Mouse (Mus musculus) right cerebral cortex, postnatal 4 days (tissue): ENCODE measurements around the gene Bicc1.

Experiments
- DNase-seq: peaks from one replicate; pipeline ENCODE4 v3.0.0-alpha.2; 2022

Gene Bicc1

GRCm38 (mm10) chr10:71158940-71159675 is 392 bp downstream of the Bicc1 start:
- peak; percentile 30 for DNase-seq

- DNase-seq: no peak
Measured at GRCm38 (mm10) chr10:71156569-71156968, 2.9 kb downstream of the Bicc1 start.

GRCm38 (mm10) chr10:71153610-71154009 is 5.9 kb downstream of the Bicc1 start:
- DNase-seq: no peak

GRCm38 (mm10) chr10:71153138-71153537 is 6.4 kb downstream of the Bicc1 start:
- DNase-seq: no peak

GRCm38 (mm10) chr10:71150486-71150885 is 9.0 kb downstream of the Bicc1 start:
- no peak for DNase-seq

GRCm38 (mm10) chr10:71148951-71149603 is 10.4 kb downstream of the Bicc1 start:
- DNase-seq: no peak

GRCm38 (mm10) chr10:71148226-71148625 is 11.3 kb downstream of the Bicc1 start:
- no peak for DNase-seq

GRCm38 (mm10) chr10:71146681-71147615 is 12.6 kb downstream of the Bicc1 start:
- DNase-seq: no peak

GRCm38 (mm10) chr10:71145801-71146200 is 13.7 kb downstream of the Bicc1 start:
- no peak for DNase-seq

- no peak for DNase-seq
Measured at GRCm38 (mm10) chr10:71144191-71144590, 15.3 kb downstream of the Bicc1 start.

GRCm38 (mm10) chr10:71142568-71142967 is 16.9 kb downstream of the Bicc1 start:
- DNase-seq: no peak

GRCm38 (mm10) chr10:71140281-71140845 is 19.1 kb downstream of the Bicc1 start:
- no peak for DNase-seq

GRCm38 (mm10) chr10:71138852-71139197 is 20.7 kb downstream of the Bicc1 start:
- no peak for DNase-seq

GRCm38 (mm10) chr10:71138132-71138851 is 21.2 kb downstream of the Bicc1 start:
- no peak for DNase-seq

- no peak for DNase-seq
Measured at GRCm38 (mm10) chr10:71137606-71138005, 21.9 kb downstream of the Bicc1 start.

- no peak for DNase-seq
Measured at GRCm38 (mm10) chr10:71131333-71131732, 28.2 kb downstream of the Bicc1 start.

- no peak for DNase-seq
Measured at GRCm38 (mm10) chr10:71130261-71130660, 29.2 kb downstream of the Bicc1 start.

- DNase-seq: no peak
Measured at GRCm38 (mm10) chr10:71127951-71128331, 31.6 kb downstream of the Bicc1 start.

- no peak for DNase-seq
Measured at GRCm38 (mm10) chr10:71127278-71127950, 32.1 kb downstream of the Bicc1 start.

GRCm38 (mm10) chr10:71123974-71124373 is 35.5 kb downstream of the Bicc1 start:
- DNase-seq: no peak

GRCm38 (mm10) chr10:71123395-71123794 is 36.1 kb downstream of the Bicc1 start:
- DNase-seq: no peak

- DNase-seq: no peak
Measured at GRCm38 (mm10) chr10:71122480-71122879, 37.0 kb downstream of the Bicc1 start.
